Mouse (Mus musculus) kidney, embryonic 15.5 days (tissue): ENCODE results near the gene Cenph. TPM values are rescaled to one million over a fixed set of nuclear protein-coding genes. Genes with fewer than 3 reads are reported as not detected.

Source experiments
- polyA plus RNA-seq: library from polyadenylated mRNA; unstranded; fragments of >200 nt; fragmentation: Nextera tagmentation; extraction: Ambion mirVana; gene quantifications from 2 replicates; pipeline ENCODE4 v1.2.1, GENCODE M21; 2015

Gene Cenph
- polyA plus RNA-seq, 1 experiment from 2014 or later = 42.7 TPM

Other genes with a start within 250 kb of the Cenph start
- 26.1 and 27.4 TPM in 2 replicates for gene Ocln, start 223.2 kb downstream of the Cenph start, polyA plus RNA-seq
- 14.0 and 15.3 TPM in 2 replicates for gene Marveld2, start 158.9 kb downstream of the Cenph start, polyA plus RNA-seq
- gene Ak6, start 124.9 kb downstream of the Cenph start, polyA plus RNA-seq = 268 and 298 TPM in 2 replicates
- gene Rad17, start 124.8 kb downstream of the Cenph start, polyA plus RNA-seq = 21.0 and 24.0 TPM in 2 replicates
- 13.7 and 13.9 TPM in 2 replicates for gene Taf9, start 124.3 kb downstream of the Cenph start, polyA plus RNA-seq
- 6.3 and 8.0 TPM in 2 replicates for gene Ccdc125, start 106.2 kb downstream of the Cenph start, polyA plus RNA-seq
- gene Cdk7, start 45.0 kb downstream of the Cenph start, polyA plus RNA-seq = 106 and 107 TPM in 2 replicates
- 171 and 186 TPM in 2 replicates for gene Mrps36, start 31.2 kb downstream of the Cenph start, polyA plus RNA-seq
- gene Ccnb1, start 10.7 kb upstream of the Cenph start, polyA plus RNA-seq = 256 and 259 TPM in 2 replicates
- 55.7 and 56.8 TPM in 2 replicates for gene Slc30a5, start 57.5 kb upstream of the Cenph start, polyA plus RNA-seq